Mouse (Mus musculus): ENCODE data around the gene Fancd2.
A peak's percentile ranks its signal among the peaks of the same experiment; 100 is the strongest.

The Fancd2 gene

GRCm38 (mm10) chr6:113530932-113531839 is at the start of gene Fancd2, which contains the start of gene Emc3:
Fancd2 (plus strand) TSS chr6:113531682.
Emc3 (minus strand) TSS chr6:113531652.
- peak; percentile 86 to 94 for DNase-seq (ENCODE audit: low spot score in 2 of 2)

- DNase-seq (ENCODE audit: low spot score in 2 of 2) = no peak
Observed at GRCm38 (mm10) chr6:113482477-113483099, 48.9 kb upstream of the Fancd2 start.

GRCm38 (mm10) chr6:113483100-113483615 is 48.3 kb upstream of the Fancd2 start, which contains the start of gene Creld1:
Creld1 (plus strand) TSS chr6:113483297.
- peak; percentile 88 to 93 for DNase-seq (ENCODE audit: low spot score in 2 of 2)

- DNase-seq (ENCODE audit: low spot score in 2 of 2) = no peak
Observed at GRCm38 (mm10) chr6:113483729-113484128, 47.8 kb upstream of the Fancd2 start.

DNA sequence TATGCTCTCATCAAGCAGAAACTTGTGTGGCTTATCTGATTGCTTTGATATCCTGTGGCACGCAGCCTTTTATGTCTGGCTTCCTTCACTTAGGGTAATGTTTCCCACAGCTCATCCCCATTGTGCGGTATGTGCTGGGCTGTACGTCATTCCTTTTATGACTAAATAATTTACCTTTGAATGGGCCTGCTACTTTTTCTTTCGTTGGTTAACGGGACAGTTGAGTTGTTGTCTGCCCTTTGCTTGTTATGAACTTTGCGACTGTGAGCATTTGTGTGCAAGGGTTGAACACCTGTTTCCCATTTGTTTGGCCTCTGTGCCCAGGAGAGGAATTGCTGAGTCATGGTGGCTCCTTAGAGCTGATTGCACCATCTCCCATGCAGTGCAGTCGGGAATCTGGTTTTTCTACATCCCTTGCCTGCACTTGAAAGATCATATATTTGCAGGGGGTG is 44.3 kb upstream of the Fancd2 start:
- DNase-seq (ENCODE audit: low spot score in 2 of 2) = no peak

DNA sequence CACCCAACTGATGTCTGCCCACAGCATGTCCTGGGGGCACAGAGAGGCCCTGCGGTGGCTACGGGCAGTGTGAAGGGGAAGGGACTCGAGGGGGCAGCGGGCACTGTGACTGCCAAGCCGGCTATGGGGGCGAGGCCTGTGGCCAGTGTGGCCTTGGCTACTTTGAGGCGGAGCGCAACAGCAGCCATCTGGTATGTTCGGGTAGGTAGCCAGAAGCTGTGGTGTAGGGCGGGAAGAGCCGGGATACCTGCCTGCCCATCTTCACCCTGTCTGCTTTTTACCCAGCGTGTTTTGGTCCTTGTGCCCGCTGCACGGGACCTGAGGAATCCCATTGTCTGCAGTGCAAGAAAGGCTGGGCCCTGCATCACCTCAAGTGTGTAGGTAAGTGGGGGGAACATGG is 42.1 kb upstream of the Fancd2 start:
- no peak for DNase-seq (ENCODE audit: low spot score in 2 of 2)

DNA sequence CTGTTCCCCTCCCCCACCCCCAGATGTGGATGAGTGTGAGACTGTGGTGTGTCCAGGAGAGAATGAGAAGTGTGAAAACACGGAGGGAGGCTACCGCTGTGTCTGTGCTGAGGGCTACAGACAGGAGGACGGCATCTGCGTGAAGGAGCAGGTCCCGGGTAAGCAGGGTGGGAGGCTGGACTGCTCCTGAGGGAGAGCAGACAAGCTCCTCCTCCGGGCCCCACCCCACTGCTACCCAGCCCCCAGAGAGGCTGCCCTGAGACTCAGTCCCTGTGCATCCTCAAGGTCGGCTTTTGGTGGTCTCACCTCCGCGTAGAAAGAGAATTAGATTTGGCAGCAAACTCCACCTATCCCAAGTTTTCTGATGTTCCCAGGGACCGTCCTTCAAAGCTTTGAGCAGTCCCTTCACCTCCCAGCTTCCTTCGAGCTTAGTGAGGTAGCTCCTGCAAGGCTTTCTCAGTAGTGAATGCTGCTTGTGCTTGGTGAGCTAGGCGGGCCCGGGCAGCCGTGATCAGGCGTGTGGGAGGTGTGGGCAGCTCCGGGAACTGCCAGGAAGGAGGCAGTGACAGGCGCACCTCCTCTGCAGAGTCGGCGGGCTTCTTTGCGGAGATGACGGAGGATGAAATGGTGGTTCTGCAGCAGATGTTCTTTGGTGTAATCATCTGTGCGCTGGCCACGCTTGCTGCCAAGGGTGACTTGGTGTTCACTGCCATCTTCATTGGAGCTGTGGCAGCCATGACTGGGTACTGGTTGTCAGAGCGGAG is 39.2 kb upstream of the Fancd2 start:
- DNase-seq (ENCODE audit: low spot score in 2 of 2) = no peak

DNA sequence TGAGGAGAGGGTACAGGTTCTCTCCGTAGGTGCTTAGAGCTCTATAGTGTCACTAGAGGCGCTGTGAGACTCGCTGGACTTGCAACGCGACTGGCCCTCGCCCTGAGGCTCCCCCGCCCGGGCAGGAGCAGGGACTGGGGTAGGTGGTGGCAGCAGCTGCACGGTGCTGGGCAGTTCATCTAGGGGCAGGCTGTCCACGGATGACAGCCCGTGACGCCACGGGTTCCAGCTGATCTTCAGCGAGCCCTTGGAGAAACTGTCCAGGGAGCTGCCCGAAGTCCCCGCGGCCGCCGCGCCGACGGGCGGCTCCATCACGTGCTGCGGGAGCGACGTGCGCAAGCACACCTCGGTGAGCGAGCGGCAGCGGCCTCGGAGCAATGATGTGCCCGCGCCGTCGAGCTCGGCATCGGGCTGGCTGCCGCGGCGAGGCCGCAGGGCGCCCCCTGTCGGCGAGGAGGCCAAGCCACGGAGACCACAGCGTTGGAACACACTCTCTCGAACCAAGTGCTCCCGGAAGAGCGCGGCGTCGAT is 37.2 kb upstream of the Fancd2 start:
- peak; percentile 82 for DNase-seq (ENCODE audit: low spot score in 2 of 2)

- no peak for DNase-seq (ENCODE audit: low spot score in 2 of 2)
Observed at GRCm38 (mm10) chr6:113495071-113495675, 36.3 kb upstream of the Fancd2 start.

- DNase-seq (ENCODE audit: low spot score in 2 of 2) = no peak
Observed at GRCm38 (mm10) chr6:113499346-113499745, 32.1 kb upstream of the Fancd2 start.

GRCm38 (mm10) chr6:113501388-113502084 is 29.9 kb upstream of the Fancd2 start, which contains the start of gene Prrt3:
Prrt3 (minus strand) TSS chr6:113501931.
- no peak for DNase-seq (ENCODE audit: low spot score in 2 of 2)

GRCm38 (mm10) chr6:113502801-113503200 is 28.7 kb upstream of the Fancd2 start:
- DNase-seq (ENCODE audit: low spot score in 2 of 2) = no peak

- no peak for DNase-seq (ENCODE audit: low spot score in 2 of 2)
Observed at GRCm38 (mm10) chr6:113505689-113506088, 25.8 kb upstream of the Fancd2 start.

DNA sequence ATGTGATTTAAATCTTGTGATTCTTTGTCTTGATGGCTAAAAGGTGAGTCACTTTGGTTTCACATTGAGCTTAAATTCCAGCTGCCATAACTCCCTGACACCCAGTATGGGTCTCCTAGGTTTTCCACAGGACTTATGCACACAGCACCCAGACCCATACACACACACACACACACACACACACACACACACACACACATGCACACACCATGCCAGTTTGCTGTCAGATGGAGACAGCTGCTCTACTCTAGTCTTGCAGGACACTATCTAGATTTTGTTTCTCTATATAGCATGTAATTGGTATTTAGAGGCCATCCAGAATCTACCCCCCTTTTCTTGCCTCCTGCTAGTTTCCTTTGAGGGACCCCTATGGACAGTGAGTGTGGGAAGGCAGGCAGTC is 24.4 kb upstream of the Fancd2 start:
- DNase-seq (ENCODE audit: low spot score in 2 of 2) = no peak

DNA sequence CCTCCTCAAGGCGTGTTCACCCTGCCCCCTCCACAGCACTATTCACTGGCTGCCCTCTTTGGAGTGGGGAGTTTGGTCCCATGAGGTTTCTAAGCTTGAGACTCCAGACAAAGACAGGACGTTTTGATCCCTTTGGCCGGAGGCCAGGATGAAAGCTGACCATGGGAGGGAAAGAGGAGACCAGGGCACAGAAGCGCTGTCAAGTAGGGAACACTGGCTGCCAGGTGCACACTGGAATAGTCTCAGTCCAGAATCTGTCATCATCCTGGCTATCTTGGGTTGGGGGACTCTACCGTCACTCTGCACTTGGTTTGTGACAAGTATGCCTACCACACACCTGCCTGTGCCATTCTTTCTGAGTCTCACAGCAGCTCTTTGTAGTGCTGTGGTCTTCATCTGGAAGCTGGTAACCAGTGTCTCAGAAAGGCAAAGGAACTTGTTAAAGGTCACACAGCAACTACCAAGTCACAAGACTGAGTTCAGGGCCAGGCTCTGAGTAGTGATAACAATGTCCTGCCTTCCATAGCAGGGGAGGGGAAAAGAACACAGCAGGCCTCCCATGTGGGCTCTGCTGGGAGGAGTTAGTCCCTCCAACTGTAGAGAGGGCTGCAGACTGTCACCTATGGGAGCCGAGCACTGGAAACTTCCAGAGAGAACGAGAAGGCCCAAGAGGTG is 23.1 kb upstream of the Fancd2 start:
- DNase-seq (ENCODE audit: low spot score in 2 of 2) = no peak

GRCm38 (mm10) chr6:113508947-113509280 is 22.6 kb upstream of the Fancd2 start:
- no peak for DNase-seq (ENCODE audit: low spot score in 2 of 2)

GRCm38 (mm10) chr6:113513944-113514343 is 17.5 kb upstream of the Fancd2 start:
- DNase-seq (ENCODE audit: low spot score in 2 of 2) = no peak

DNA sequence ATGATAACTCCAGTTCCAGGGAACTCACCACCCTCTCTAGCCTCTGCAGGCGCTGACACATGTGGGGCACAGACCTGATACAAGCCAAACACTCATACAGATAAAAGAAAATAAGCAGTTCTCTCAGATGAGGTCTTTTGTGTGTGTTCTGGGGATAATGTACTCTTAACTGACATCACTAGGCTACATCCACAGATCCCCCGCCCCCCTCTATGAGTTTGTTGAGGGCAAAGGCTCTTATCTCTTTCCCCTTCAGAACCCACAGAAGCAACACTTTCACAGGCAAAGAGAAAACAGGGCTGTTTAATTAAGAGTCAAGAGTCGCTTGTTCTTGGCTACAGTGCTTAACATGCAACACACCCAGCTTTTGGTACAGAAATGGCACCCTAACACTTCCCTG is 16.9 kb upstream of the Fancd2 start:
- DNase-seq (ENCODE audit: low spot score in 2 of 2) = no peak

- DNase-seq (ENCODE audit: low spot score in 2 of 2) = no peak
Observed at GRCm38 (mm10) chr6:113517434-113518080, 13.9 kb upstream of the Fancd2 start.
